Mouse (Mus musculus) right cerebral cortex, adult 18-20 months (tissue): Measurements from ENCODE around the gene Csf2rb2.
"Not testable (repeated sequence)": the region's sequence is repeated elsewhere in the genome, so short reads cannot be mapped to it uniquely, and the experiment has no call there.

Experiments used
- DNase-seq: peaks from one replicate; pipeline ENCODE4 v3.0.0; 2022; ENCODE audit warnings: mixed read lengths

Csf2rb2 gene

GRCm38 (mm10) chr15:78313659-78314058 lies 8.1 kb upstream of the Csf2rb2 start:
- not testable (repeated sequence) for DNase-seq

DNA sequence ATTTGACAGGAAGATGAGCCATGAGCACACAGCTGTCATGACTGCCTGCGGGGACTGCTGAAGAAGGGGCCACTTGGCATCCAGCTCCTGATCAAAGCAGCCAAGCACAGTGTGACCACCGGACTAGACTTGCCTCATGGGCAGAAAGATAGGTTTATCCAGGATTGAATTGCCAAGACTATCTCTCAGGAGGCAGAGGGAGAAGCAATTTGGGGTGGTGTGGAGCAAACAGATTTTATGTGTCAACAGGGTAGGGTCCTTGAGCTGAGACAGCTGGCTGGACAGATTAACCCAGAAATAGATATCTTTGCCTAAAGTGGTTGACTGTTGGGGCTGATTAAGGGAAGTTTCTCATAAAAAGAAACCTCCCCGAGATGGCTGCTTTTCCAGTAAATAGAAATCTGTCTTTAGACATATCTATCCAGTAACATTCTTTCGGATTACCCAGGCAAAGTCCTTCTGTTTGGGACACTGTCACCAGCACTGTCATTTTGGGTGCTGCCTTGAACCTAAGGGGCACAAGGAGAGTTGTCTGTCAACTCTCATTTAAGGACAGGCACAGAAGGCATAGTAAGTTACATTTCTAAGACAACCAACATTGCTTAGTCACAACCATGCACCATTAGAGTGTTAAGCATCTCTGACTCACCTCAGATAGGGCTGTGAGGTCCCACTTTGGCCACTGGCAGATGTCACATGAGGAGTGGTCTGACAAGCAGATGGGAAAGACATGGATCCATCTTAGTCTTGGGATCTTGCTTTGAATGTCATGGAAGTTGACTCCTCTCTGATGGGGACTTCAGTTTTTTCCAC lies 7.1 kb upstream of the Csf2rb2 start:
- DNase-seq: not testable (repeated sequence)

DNA sequence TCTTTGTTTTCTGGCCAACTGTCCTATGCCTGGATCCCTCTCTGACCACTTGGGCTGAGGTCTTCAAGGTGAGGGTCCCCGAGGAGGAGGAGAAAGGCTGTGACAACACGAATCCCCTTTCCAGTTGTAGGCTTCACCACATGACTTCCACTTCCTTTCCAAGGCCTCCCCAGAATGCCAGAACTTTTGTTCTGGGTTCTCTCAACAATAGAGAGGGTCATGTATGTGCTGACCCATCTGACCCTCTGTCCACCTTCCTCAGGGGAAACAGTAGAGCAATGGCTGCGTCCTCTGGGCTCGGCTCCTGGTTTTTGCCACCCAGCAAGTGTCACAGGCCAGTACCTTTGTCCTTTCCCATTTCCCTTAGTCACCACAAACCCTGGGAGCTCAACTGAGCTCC lies 5.5 kb upstream of the Csf2rb2 start:
- DNase-seq: no peak

DNA sequence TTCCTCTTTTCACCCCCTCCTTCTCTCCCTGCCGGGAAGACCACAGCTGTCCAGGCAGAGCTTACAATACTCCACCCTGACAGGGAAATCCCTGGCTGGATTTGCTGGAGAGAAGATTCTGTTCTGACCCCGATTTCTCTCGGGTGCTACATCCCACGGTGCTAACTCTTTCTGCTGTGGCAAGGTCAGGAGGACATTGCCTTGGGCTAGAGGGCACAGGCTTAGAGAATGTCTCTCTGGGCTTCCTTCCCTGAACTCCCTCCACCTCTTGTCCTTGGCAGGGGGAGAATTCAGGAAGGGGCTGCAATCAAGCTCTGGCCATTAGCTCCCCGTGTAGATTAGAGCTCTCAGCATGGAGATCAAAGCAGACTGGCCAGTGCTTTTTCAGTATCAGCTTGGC lies 4.3 kb upstream of the Csf2rb2 start:
- DNase-seq: no peak

- DNase-seq: no peak
These were observed 1.8 kb downstream of the Csf2rb2 start for GRCm38 (mm10) chr15:78303665-78304233.

- DNase-seq: no peak
These were observed 2.8 kb downstream of the Csf2rb2 start for GRCm38 (mm10) chr15:78302718-78303117.

- no peak for DNase-seq
These were observed 4.7 kb downstream of the Csf2rb2 start for GRCm38 (mm10) chr15:78300773-78301172.

GRCm38 (mm10) chr15:78299641-78300040 lies 5.9 kb downstream of the Csf2rb2 start:
- DNase-seq: no peak

DNA sequence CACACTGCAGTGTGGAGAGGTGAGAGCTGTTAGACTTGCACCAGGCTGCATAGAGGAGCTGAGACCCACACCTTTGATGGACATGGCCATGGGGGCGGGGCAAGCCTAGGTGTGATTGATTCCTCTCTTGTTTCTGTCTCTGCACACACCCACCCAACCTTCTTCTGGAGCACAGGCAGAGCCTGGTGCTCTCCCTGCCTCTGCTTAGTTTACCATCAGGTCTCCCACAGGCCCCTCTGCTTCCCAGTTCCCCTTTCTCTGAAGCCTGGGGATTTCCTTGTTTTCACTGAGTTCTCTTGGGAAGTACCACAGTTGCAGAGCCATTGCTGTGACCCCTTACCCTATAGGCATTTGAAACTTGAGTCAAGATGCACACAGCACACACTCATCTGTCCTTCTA lies 7.0 kb downstream of the Csf2rb2 start:
- no peak for DNase-seq

DNA sequence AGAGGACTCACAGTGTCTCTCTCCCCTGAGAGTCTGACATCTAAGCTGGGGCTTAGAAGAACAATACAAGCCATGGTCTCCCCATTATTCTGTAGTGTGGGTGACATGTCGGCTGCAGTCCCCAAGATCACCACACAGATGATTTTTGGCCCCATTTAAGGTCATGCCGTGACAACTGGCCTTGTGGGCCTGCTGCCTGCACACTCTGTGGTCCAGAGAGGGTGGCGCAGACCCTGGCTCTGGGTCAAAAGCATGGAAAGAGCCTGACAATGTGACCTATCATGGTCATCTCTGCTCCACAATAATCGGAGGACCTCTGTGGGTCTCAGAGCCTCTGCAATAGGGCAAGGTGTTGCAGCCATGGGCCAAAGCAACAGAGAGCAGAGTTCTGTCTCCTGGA lies 11.8 kb downstream of the Csf2rb2 start:
- no peak for DNase-seq

DNA sequence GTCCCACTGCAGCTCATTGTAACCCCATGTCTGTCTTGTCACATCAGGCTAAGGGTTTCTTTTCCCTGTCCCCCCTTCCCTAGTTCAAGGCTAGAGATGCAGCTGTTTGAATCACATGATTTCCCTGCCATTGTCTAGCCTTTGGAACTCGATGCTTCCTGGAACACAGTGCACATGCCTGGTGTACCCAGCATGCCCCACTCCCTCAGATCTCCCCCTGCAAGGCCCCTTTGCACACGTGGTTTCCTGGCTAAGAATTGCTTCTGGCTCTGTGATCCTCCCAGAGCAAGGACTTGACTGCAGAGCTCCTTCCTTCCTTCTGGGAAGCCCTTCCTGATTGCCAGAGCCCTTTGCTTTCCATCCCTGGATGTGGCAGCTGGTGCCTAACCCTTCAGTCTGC lies 12.3 kb downstream of the Csf2rb2 start:
- not testable (repeated sequence) for DNase-seq

GRCm38 (mm10) chr15:78289775-78290174 lies 15.7 kb downstream of the Csf2rb2 start:
- not testable (repeated sequence) for DNase-seq

DNA sequence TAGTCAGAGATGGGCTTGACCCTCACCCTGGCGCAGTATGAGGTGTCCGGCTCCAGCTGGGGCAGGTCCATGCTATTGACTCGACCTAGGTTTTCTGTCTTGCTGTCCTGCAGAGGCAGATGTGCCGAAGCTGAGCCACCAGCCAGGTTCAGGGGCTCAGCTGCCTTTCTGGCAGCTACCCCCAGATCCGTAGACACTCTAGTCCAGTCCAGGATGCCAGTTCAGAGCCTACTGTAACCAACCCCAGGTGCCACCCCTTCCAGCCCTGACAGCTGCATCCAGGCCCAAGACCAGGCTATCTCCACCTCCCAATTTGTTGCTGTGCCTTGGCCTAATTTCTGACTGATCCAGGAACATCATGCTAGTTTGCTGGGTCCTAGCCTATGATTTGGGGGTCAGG lies 17.6 kb downstream of the Csf2rb2 start:
- no peak for DNase-seq

DNA sequence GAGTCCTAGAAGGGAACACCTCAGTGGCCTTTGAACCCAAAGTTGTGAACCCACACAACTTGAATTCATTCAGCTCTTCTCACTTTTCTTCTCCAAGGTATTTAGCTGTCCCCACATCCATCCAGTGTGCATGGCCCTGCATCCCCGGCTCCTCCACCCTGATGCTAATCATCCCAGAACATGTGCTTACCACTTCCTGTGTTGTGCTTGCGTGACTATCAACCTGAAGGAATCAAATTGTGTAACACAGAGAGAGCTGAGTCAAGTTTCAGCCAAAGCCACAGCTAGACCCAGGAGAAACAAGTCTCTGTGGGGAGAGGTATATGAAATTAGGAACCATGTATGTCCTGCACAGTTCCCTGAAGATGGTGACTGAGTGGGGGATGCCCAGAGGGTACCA lies 27.2 kb downstream of the Csf2rb2 start:
- DNase-seq: no peak

GRCm38 (mm10) chr15:78271208-78271607 lies 34.3 kb downstream of the Csf2rb2 start:
- no peak for DNase-seq

DNA sequence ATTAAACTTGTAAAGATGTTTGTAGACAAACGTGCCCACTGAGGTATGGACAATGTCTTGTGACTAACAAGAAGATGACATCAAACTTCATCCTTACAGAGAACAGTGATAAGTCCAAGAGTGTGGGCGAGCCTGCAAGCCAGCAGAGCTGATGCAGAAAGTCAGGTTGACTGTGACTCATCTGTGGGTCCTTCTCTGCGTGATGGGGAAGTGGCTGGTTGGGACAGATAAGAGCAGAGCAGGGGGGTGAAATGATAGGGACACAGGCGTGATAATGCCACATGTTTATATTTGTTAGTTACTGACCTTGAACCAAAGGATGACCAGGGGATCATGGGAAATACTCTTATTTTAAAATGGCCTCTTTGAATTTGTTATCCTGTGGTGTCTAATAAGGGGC lies 37.7 kb downstream of the Csf2rb2 start:
- peak; percentile 48 for DNase-seq

DNA sequence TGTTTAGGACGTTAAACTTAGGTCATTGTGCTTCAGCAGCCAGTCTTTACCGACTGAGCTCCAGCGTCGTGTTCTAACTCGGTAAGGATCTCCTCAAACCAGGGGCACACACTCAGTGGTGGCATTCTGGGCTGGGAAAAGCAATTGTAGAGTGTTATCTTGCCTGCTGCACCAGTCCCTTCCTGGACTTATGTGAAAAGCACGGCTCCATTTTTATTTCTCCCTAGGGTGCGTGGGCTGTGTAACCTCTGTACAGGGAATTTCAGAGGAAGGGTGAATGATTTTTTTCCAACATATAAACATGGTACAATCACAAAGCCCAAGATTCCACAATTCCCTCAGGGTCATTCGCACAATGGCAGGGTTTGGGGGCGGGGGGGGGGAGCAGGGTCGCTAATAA lies 38.1 kb downstream of the Csf2rb2 start:
- DNase-seq: no peak

GRCm38 (mm10) chr15:78263286-78263685 lies 42.2 kb downstream of the Csf2rb2 start:
- no peak for DNase-seq

GRCm38 (mm10) chr15:78260668-78261333 lies 44.7 kb downstream of the Csf2rb2 start:
- no peak for DNase-seq

DNA sequence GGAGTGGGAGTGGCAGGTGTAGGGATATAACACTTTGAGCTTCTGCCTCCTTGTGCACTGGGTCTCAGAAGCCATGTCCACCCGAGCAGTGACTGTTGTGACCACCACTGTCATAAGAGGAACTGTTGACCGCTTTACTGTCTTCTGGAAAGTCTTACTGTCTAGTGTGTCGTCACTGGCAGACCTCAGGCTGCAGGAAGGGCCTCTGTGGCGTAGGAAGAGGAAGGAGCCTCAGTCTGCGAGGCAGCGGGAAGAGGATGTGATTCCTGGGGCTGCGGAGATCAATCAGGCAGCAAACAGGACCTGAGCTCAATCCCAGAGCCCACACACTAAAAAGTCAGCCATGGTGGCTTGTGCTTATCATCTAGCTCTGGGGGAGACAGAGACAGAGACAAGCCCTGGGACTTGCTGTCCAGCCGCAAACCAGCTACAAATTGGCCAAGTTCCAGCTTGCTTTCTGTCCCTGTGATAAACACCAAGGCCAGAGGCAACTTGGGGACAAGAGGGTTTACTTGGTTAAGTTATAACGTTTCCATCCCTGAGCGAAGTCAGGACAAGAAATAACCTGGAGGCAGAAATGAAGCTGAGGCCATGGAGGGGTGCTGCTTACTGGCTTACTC lies 47.2 kb downstream of the Csf2rb2 start:
- DNase-seq: no peak

DNA sequence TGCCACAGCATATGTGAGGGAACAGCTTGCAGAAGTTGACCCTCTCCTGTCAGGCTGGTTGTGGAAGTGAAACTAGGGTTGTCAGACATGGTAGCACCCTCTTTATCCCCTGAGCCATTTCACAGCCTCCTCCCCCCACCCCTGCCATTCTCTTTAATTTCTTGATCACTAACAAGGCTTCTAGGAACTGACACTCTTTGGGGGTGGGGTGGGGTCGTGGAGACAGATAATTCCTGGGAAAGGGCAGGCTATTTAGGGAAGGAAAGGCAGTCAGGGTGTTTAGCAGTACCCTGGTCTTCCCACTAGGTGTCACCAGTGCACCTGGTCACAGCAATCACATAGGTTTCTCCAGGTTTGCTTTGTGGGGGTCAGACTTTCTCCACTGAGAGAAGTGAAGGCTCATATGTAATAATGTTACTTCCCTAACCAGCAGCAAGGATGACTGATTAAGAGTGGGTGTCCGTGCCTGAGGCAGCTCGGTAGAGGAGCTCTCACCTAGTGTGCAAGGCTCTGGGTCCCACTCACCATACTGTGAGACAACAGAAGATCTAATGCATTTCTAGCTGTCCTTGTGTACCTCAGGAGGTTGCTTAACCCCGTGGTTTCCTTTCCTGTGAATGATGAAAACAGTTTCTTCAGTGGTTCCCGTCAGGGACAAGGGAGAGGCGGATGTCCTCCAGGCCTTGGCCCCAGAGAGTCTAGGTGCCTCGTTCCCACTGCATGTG lies 48.0 kb downstream of the Csf2rb2 start:
- DNase-seq: peak; percentile 51

- DNase-seq: not testable (repeated sequence)
These were observed 48.8 kb downstream of the Csf2rb2 start for GRCm38 (mm10) chr15:78256602-78257259.
